Mouse (Mus musculus) macrophage (primary cell): ENCODE measurements around the gene Fam53b. TPM values are rescaled to one million over a fixed set of nuclear protein-coding genes. Genes with fewer than 3 reads are reported as not detected.

ENCODE experiments used
- H3K27ac ChIP-seq: fragments of 350-480 bp; formaldehyde crosslinking; 2 replicates; pipeline ENCODE4 v1.9.0; 2021
- H3K36me3 ChIP-seq: fragments of 350-480 bp; formaldehyde crosslinking; 2 replicates; pipeline ENCODE4 v1.9.0; 2021; ENCODE audit errors: inconsistent target
- H3K4me3 ChIP-seq: fragments of 350-480 bp; formaldehyde crosslinking; 2 replicates; pipeline ENCODE4 v1.9.0; 2021; ENCODE audit errors: inconsistent target
- H3K79me2 ChIP-seq: fragments of 350-480 bp; formaldehyde crosslinking; 2 replicates; pipeline ENCODE4 v1.9.0; 2021; ENCODE audit errors: inconsistent target
- WGBS: methylation state at CpG from one replicate; pipeline ENCODE4 v1.1.7; 2026; ENCODE audit warnings: inconsistent platforms; ENCODE audit not compliant: missing documents; 5-methylcytosine and 5-hydroxymethylcytosine counted together
- polyA plus RNA-seq: library from polyadenylated mRNA; stranded (reverse); fragments of 250-400 nt; gene quantifications from 3 replicates; pipeline ENCODE4 v1.2.4, GENCODE M21; 2018; ENCODE audit warnings: inconsistent platforms

The Fam53b gene
- polyA plus RNA-seq, 1 experiment from 2014 or later: 28.5 TPM

GRCm38 (mm10) chr7:132773011-132773705, 40.5 kb downstream of the Fam53b start:
- H3K79me2 ChIP-seq: peaks cover 81% of the 10 kb centered on the region; the same call in 1 of the 2 replicates
- peaks cover 78% of the 10 kb centered on the region for H3K36me3 ChIP-seq
- WGBS: 88% methylated on average over 7 of the region's 7 CpGs
- no peak overlapping the region for H3K4me3 ChIP-seq
- H3K27ac ChIP-seq: no peak overlapping the region

- no peak overlapping the region for H3K4me3 ChIP-seq
- no peak overlapping the region for H3K27ac ChIP-seq
- peaks cover 71% of the 10 kb centered on the region for H3K36me3 ChIP-seq
- 86% methylated on average over 5 of the region's 5 CpGs for WGBS
- peaks cover 88% of the 10 kb centered on the region; the same call in 1 of the 2 replicates for H3K79me2 ChIP-seq
Observed at GRCm38 (mm10) chr7:132772440-132772839, 41.2 kb downstream of the Fam53b start.

DNA sequence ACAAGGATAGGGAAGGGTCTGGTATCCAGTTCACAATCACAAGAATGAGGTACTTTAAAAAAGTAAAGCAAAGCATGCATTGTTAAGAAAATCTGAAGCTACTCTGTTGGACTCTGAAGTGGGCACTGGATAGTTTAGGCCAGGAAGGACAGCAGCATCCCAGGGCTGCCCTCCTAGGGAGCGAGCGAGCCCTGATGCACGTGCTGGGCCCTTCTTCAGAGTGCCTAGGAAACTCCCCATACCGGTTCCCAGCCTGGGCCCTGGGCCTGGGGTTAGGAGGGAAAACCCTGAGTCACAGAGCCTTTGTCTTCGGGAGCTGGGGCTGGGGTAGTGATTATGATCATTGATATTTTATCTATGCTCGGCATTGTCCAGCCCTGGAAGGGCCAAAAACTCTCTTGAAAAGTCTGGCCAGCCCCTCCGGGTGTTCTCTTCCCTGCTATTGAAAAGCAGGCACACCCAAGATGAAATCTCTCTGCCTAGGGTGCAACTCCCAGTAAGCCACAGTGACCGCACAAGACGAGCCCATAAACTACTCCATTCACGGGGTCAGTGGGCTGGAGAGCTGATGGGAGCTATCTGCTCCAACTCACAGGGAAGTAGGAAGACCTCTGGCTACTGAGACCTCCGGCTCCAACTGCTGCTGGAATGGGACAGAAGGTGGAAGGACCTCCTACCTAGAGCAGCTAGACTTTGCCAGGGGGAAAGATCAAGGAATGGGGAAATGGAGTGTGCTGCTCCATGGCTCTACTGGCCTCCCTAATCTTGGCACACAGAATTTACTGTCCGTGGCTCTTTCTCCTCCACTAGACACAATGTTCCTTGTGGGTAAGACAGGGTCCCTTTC, 45.0 kb downstream of the Fam53b start:
- Histone ChIP-seq H3K79me2 (peaks cover 81% of the 10 kb centered on the region; the same call in 1 of the 2 replicates), H3K27ac (no peak overlapping the region), H3K36me3 (peaks cover 47% of the 10 kb centered on the region), H3K4me3 (no peak overlapping the region)
- WGBS: 92% methylated on average over 12 of the region's 12 CpGs

- Histone ChIP-seq H3K79me2 (peaks cover 81% of the 10 kb centered on the region; the same call in 1 of the 2 replicates), H3K27ac (no peak overlapping the region), H3K4me3 (no peak overlapping the region), H3K36me3 (peaks cover 44% of the 10 kb centered on the region)
- WGBS: 88% methylated on average over 4 of the region's 4 CpGs
Observed at GRCm38 (mm10) chr7:132767999-132768370, 45.7 kb downstream of the Fam53b start.

- Histone ChIP-seq H3K4me3 (no peak overlapping the region), H3K79me2 (peaks cover 78% of the 10 kb centered on the region; the same call in 1 of the 2 replicates), H3K27ac (no peak overlapping the region), H3K36me3 (peaks cover 39% of the 10 kb centered on the region)
- WGBS: 95% methylated on average over 12 of the region's 12 CpGs
Observed at GRCm38 (mm10) chr7:132767233-132767998, 46.3 kb downstream of the Fam53b start.

- Histone ChIP-seq H3K4me3 (no peak overlapping the region), H3K36me3 (peaks cover 28% of the 10 kb centered on the region), H3K27ac (no peak overlapping the region), H3K79me2 (peaks cover 78% of the 10 kb centered on the region; the same call in 1 of the 2 replicates)
- 97% methylated on average over 11 of the region's 11 CpGs for WGBS
Observed at GRCm38 (mm10) chr7:132766235-132766871, 47.3 kb downstream of the Fam53b start.

DNA sequence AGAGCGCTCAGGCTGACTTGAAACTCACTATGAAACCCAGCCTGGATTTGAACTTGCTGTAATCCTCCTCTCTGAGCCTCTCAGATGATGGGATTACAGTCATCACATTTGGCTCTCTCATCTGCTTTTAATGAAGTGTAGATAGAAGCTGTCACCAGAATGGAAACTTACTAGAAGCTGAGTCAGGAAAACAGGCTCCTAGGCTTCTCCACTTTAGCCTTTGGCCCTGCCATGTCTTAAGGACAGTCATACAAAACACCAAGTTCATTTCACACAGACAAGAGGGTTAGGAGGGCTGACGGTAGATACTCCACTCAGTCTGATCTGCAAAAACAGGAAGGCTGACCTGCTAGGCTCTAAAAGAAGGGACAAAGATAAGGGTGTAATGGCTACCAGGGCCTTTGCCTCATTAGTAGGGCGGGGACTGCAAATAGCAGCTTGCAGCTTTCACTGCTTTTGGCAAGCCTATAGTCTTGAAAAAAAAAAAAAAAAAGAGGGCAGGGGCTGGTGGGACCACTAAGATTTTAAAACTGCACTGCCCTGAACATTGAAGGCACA, 48.0 kb downstream of the Fam53b start:
- WGBS: 96% methylated on average over 3 of the region's 3 CpGs
- no peak overlapping the region for H3K4me3 ChIP-seq
- H3K27ac ChIP-seq: peak overlapping the region; percentile 28; the same call in 1 of the 2 replicates
- peaks cover 22% of the 10 kb centered on the region for H3K36me3 ChIP-seq
- H3K79me2 ChIP-seq: peaks cover 81% of the 10 kb centered on the region; the same call in 1 of the 2 replicates

- Histone ChIP-seq H3K36me3 (peaks cover 19% of the 10 kb centered on the region), H3K4me3 (no peak overlapping the region), H3K27ac (peak overlapping the region; percentile 28), H3K79me2 (peaks cover 82% of the 10 kb centered on the region; the same call in 1 of the 2 replicates)
- WGBS: 78% methylated on average over 4 of the region's 4 CpGs
Observed at GRCm38 (mm10) chr7:132764896-132765491, 48.7 kb downstream of the Fam53b start.

DNA sequence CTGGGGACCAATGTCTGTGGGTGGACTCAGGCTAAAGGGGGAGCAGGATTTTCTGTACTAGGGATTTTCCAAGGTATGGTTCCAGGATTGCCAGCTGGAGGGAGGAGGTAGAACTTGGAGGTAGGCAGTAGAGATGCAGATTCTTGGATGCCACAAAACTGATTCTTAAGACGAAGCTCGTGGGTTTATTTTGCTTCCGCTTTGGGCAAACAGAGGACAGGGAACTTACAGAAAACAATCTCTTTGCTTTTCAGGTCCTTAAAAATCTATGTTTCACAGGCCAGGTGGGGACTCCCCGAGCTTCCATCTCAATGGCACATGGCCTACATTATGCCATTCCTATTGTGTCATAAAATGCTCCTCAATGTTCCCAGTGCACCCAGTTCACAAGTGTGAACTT, 49.4 kb downstream of the Fam53b start:
- Histone ChIP-seq H3K79me2 (peaks cover 78% of the 10 kb centered on the region; the same call in 1 of the 2 replicates), H3K4me3 (no peak overlapping the region), H3K27ac (no peak overlapping the region), H3K36me3 (peaks cover 19% of the 10 kb centered on the region; the same call in 1 of the 2 replicates)
- WGBS: 92% methylated on average over 4 of the region's 4 CpGs

DNA sequence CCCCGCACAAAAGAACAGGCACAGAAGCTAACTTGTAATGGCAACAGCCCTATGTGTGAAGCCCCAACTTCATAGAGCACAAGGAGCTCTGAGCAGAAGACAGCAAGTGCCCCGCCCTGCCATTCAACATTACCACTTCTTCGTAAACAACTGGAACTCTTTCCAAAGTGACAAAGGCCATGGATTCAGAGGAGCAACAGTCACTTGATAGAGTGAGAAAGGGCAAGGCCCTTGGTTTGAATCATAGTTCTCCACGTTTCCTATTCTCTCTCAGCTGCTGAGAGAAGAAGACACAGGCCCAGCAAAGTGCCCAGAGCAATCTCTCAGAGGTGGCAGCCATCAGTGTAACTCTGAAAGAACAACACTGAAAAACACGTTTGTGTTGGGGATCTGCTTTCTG, 49.8 kb downstream of the Fam53b start:
- peaks cover 20% of the 10 kb centered on the region; the same call in 1 of the 2 replicates for H3K36me3 ChIP-seq
- WGBS: 97% methylated on average over 5 of the region's 5 CpGs

GRCm38 (mm10) chr7:132763351-132763750, 50.3 kb downstream of the Fam53b start:
- 97% methylated on average over 6 of the region's 6 CpGs for WGBS
- Histone ChIP-seq H3K36me3 (peaks cover 20% of the 10 kb centered on the region; the same call in 1 of the 2 replicates), H3K27ac (no peak overlapping the region)

More for the DNA sequence above, 49.8 kb downstream of the Fam53b start:
- Histone ChIP-seq H3K4me3 (no peak overlapping the region), H3K27ac (no peak overlapping the region), H3K79me2 (peaks cover 74% of the 10 kb centered on the region; the same call in 1 of the 2 replicates)

DNA sequence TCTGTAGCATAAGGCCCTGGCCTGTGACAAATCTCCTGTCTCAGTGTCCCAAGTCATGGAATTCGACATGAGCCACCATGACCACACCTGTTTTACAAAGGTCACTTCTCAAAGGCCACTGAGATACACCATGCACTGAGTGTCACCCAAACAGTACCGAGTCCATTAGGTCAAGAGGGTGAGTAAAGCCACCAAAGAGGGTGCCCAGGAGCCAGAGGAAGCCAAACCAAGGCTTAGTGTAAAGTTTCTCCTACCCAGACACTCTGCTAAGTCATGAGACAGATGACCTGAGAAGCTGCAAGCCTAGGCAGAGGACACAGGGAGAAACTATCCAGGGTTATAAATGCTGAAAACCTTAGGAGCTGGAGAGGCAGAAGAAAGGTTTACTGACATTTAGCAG, 52.3 kb downstream of the Fam53b start:
- Histone ChIP-seq H3K27ac (no peak overlapping the region), H3K36me3 (peaks cover 35% of the 10 kb centered on the region), H3K79me2 (peaks cover 65% of the 10 kb centered on the region; the same call in 1 of the 2 replicates), H3K4me3 (no peak overlapping the region)
- WGBS: 100% methylated on average over 2 of the region's 2 CpGs

More at GRCm38 (mm10) chr7:132763351-132763750, 50.3 kb downstream of the Fam53b start:
- Histone ChIP-seq H3K79me2 (peaks cover 68% of the 10 kb centered on the region; the same call in 1 of the 2 replicates), H3K4me3 (no peak overlapping the region)

GRCm38 (mm10) chr7:132760589-132761180, 53.0 kb downstream of the Fam53b start:
- Histone ChIP-seq H3K4me3 (no peak overlapping the region), H3K27ac (no peak overlapping the region), H3K79me2 (peaks cover 70% of the 10 kb centered on the region; the same call in 1 of the 2 replicates), H3K36me3 (peaks cover 43% of the 10 kb centered on the region)
- WGBS: 99% methylated on average over 6 of the region's 6 CpGs
